Mouse (Mus musculus): Measurements from ENCODE around the gene Dcp1a. TPM values are rescaled to one million over a fixed set of nuclear protein-coding genes. Genes with fewer than 3 reads are reported as not detected.
"Not testable (repeated sequence)": the region's sequence is repeated elsewhere in the genome, so short reads cannot be mapped to it uniquely, and the experiment has no call there.

Gene Dcp1a
- polyA plus RNA-seq, 1 experiment = 81.8 TPM

DNA sequence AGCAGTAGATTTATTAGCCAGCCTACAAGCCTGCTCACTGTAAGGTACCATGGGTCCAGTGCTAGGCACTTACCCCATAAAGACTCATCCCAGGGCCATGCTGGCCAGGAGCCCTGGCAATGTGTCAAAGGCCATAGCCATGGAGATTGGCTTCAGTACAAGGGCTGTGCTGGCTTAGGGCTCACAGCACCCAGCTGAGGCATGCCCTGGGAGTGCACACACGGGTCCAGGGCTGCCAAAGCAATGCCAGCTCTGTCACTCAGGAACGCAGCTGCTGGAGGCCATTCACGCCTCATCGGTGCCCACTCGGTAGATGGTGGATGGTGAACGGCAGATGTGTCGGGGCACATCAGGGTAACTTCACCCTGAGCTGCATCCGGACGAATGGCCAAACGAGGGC is 62.2 kb downstream of the Dcp1a start:
- no peak for DNase-seq
- Histone ChIP-seq H3K27me3 (ENCODE audit: control insufficient read depth, insufficient read depth, low read length) (no peaks in the 10 kb centered on the region), H3K36me3 (ENCODE audit: control insufficient read depth, insufficient read depth, low read length) (no peaks in the 10 kb centered on the region), H3K27ac (ENCODE audit: control insufficient read depth, insufficient read depth, low read length) (no peak overlapping the region), H3K4me3 (ENCODE audit: control insufficient read depth, insufficient read depth, low read length) (no peak overlapping the region), H3K4me1 (replicated peaks; ENCODE audit: control insufficient read depth, insufficient read depth, low read length) (no peaks in the 10 kb centered on the region)
- WGBS = 92% methylated on average over 10 of the region's 10 CpGs
- TF ChIP-seq CTCF (IDR thresholded peaks at IDR 0.05; ENCODE audit: borderline replicate concordance, control insufficient read depth, extremely low read depth, insufficient read depth, low read length, poor library complexity) = no peak
- TF ChIP-seq POLR2A (IDR thresholded peaks at IDR 0.05; ENCODE audit: control insufficient read depth, extremely low read depth, insufficient read depth, low read length, poor library complexity) = no peak

DNA sequence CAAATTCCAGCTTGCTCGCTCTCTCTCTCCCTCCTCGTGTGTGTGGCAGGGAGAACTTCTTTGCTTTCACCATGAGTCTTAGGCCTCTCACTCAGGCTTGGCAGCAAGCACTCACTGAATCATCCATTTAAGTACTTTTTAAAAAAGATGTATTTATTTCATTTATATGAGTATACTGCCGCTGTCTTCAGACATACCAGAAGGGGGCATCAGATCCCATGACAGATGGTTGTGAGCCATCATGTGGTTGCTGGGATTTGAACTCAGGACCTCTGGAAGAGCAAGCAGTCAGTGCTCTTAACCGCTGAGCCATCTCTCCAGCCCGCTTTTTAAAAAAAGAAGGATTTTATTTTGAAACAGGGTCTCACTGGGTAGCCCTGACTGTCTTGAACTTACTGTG is 64.0 kb downstream of the Dcp1a start:
- not testable (repeated sequence) for H3K27ac ChIP-seq (ENCODE audit: control insufficient read depth, insufficient read depth, low read length); H3K36me3 ChIP-seq (ENCODE audit: control insufficient read depth, insufficient read depth, low read length); H3K4me3 ChIP-seq (ENCODE audit: control insufficient read depth, insufficient read depth, low read length); H3K4me1 ChIP-seq (replicated peaks; ENCODE audit: control insufficient read depth, insufficient read depth, low read length); DNase-seq; H3K27me3 ChIP-seq (ENCODE audit: control insufficient read depth, insufficient read depth, low read length)
- WGBS = 98% methylated on average over 5 of the region's 5 CpGs

DNA sequence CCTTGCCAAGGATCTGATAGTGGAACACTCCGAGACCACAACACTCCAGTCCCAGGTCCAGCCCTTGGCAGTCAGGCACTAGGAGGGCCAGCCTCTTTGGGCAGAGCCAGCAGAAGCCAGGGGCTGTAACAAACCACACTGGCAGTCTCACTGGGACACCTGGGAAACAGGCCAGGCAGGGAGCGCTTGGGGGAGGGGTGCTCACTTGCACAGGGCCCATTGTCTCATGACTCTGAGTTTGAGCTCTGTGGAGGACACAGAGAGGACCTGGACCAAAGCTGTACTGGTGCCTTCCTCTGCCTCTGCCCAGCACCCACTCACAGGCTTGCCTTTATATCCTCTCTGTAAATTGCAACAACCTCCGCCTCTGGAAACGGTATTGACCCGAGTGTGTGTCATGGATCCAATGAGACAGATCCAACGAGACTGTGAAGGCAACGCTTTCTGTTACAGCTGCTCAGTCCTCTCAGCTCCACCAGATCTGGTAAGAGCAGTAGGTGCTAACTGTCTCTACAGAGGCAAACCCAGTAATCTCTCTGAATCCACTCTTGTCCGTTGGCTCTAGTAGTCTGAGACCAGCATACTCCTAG is 68.9 kb downstream of the Dcp1a start, which contains the start of gene Tkt:
Tkt (plus strand) TSS at position 229 of the 590 bp plus-strand sequence.
- no peak within 1 kb of the TSS for H3K27ac ChIP-seq (ENCODE audit: control insufficient read depth, insufficient read depth, low read length)
- peak within 1 kb of the TSS; percentile 94 for H3K4me3 ChIP-seq (ENCODE audit: control insufficient read depth, insufficient read depth, low read length)
- no peaks in the 10 kb centered on the region for H3K36me3 ChIP-seq (ENCODE audit: control insufficient read depth, insufficient read depth, low read length)
- no peak for TF ChIP-seq POLR2A (IDR thresholded peaks at IDR 0.05; ENCODE audit: control insufficient read depth, extremely low read depth, insufficient read depth, low read length, poor library complexity)
- TF ChIP-seq CTCF (IDR thresholded peaks at IDR 0.05; ENCODE audit: borderline replicate concordance, control insufficient read depth, extremely low read depth, insufficient read depth, low read length, poor library complexity) = no peak
- no peaks in the 10 kb centered on the region for H3K27me3 ChIP-seq (ENCODE audit: control insufficient read depth, insufficient read depth, low read length)
- H3K4me1 ChIP-seq (replicated peaks; ENCODE audit: control insufficient read depth, insufficient read depth, low read length) = peaks cover 23% of the 10 kb centered on the region
- DNase-seq = peak; percentile 8
- WGBS = 77% methylated on average over 8 of the region's 8 CpGs

DNA sequence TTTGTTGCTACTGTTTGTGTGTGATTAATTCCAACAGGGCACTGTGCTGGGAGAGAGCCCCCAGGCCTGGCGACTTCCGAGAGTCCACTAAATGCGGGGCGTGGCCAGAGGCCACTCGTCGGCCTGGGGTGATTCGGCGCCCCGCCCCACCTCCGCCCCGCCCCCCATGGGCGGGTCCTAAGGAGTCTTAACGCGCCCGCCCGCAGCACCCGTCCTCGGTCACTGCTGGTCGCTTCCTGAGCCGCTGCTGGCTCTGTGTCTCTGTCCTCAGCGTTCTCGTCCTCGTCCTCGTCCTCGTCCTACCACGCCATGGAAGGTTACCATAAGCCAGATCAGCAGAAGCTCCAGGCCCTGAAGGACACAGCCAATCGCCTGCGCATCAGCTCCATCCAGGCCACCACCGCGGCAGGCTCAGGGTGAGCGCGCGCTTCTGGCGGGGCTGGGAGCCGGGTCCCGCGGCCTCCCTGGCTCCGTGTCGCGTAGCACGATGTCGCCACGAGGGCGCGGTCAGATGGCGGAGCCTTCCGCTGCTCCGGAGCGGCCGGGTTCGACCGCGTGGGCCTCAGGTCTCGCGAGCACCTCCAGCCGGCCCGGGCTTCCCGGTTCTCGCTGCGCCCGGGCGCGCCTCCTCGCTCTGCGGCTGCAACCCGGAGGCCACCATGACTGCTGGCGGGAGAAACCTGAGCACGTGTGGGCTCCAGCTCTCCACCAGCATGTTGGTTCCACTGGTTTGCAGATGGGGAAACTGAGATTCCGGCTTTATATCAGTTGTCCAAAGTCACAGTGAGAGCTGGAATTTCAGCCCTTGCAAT is 69.8 kb downstream of the Dcp1a start:
- Histone ChIP-seq H3K27me3 (ENCODE audit: control insufficient read depth, insufficient read depth, low read length) (no peaks in the 10 kb centered on the region), H3K4me3 (ENCODE audit: control insufficient read depth, insufficient read depth, low read length) (peak overlapping the region; percentile 94), H3K27ac (ENCODE audit: control insufficient read depth, insufficient read depth, low read length) (no peak overlapping the region), H3K4me1 (replicated peaks; ENCODE audit: control insufficient read depth, insufficient read depth, low read length) (peaks cover 23% of the 10 kb centered on the region), H3K36me3 (ENCODE audit: control insufficient read depth, insufficient read depth, low read length) (no peaks in the 10 kb centered on the region)
- DNase-seq = peak; percentile 91
- WGBS = under 1% methylated on average over 69 of the region's 69 CpGs
- TF ChIP-seq POLR2A (IDR thresholded peaks at IDR 0.05; ENCODE audit: control insufficient read depth, extremely low read depth, insufficient read depth, low read length, poor library complexity) = peak; percentile 82; the same call in 1 of the 2 replicates
- peak; percentile 32; the same call in 1 of the 2 replicates for TF ChIP-seq CTCF (IDR thresholded peaks at IDR 0.05; ENCODE audit: borderline replicate concordance, control insufficient read depth, extremely low read depth, insufficient read depth, low read length, poor library complexity)

DNA sequence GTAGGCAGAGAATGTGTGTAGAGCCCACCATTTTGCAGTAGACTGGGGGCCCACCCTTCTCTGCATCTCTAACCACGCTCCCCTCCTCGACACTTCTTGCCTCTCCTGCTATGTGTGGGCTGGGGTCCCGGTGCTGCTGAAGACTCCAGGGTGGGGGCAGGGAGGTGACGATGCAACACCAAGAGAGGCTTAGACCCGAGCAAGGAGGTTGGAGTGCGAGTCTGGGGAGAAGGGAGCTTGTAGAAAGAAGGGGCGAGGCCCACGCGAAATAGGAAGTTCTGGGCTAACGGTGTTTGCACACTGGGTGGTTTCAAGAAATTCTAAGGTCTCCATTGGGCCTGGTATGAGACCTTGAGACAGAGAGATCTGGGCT is 70.4 kb downstream of the Dcp1a start:
- peaks cover 23% of the 10 kb centered on the region for H3K4me1 ChIP-seq (replicated peaks; ENCODE audit: control insufficient read depth, insufficient read depth, low read length)
- H3K4me3 ChIP-seq (ENCODE audit: control insufficient read depth, insufficient read depth, low read length) = peak overlapping the region; percentile 94
- DNase-seq = peak; percentile 45
- TF ChIP-seq POLR2A (IDR thresholded peaks at IDR 0.05; ENCODE audit: control insufficient read depth, extremely low read depth, insufficient read depth, low read length, poor library complexity) = no peak
- TF ChIP-seq CTCF (IDR thresholded peaks at IDR 0.05; ENCODE audit: borderline replicate concordance, control insufficient read depth, extremely low read depth, insufficient read depth, low read length, poor library complexity) = no peak
- H3K27me3 ChIP-seq (ENCODE audit: control insufficient read depth, insufficient read depth, low read length) = no peaks in the 10 kb centered on the region
- 1% methylated on average over 10 of the region's 10 CpGs for WGBS
- no peaks in the 10 kb centered on the region for H3K36me3 ChIP-seq (ENCODE audit: control insufficient read depth, insufficient read depth, low read length)
- H3K27ac ChIP-seq (ENCODE audit: control insufficient read depth, insufficient read depth, low read length) = no peak overlapping the region

DNA sequence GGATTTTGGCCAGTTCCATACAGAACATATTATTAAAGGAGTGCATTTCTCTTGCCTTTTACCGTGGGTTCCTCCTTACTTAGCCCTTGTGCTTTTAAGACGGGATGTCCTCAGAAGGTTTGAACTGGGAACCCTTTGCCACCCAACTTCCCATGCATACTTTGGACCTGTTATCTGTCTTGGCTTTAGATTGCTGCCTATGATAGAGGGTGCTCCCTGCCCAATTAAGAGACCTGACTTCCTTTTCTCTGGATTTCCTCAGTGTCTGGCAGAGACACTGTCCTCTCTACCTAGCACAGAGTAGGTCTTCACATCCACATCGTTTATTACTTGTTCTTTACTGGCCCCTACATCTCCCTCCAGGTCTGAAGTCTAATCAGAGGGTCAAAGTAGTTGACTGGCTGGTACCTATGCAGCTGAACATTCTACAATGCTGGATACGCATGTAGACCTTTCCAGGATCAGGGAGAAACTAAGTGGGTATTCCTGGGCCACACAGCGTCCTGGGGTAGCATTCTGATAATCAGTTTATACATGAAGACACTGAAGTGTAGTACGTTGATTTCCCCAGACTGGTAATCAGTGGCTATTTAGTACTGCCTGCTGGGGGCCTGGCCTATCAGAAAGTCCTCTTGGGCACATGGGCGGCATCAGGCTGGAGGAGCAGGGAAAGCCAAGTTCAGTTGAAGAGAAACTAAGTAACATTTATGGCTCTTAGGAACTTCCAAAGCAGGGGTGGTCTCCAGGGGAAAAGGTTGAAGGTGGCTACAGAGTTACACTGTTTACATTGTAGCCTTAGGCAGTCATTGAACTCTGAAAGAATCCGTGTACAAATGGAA is 71.1 kb downstream of the Dcp1a start:
- H3K4me1 ChIP-seq (replicated peaks; ENCODE audit: control insufficient read depth, insufficient read depth, low read length) = peaks cover 23% of the 10 kb centered on the region
- no peak overlapping the region for H3K4me3 ChIP-seq (ENCODE audit: control insufficient read depth, insufficient read depth, low read length)
- TF ChIP-seq POLR2A (IDR thresholded peaks at IDR 0.05; ENCODE audit: control insufficient read depth, extremely low read depth, insufficient read depth, low read length, poor library complexity) = no peak
- no peak for TF ChIP-seq CTCF (IDR thresholded peaks at IDR 0.05; ENCODE audit: borderline replicate concordance, control insufficient read depth, extremely low read depth, insufficient read depth, low read length, poor library complexity)
- no peak for DNase-seq
- no peak overlapping the region for H3K27ac ChIP-seq (ENCODE audit: control insufficient read depth, insufficient read depth, low read length)
- WGBS = 50% methylated on average over 8 of the region's 8 CpGs
- H3K36me3 ChIP-seq (ENCODE audit: control insufficient read depth, insufficient read depth, low read length) = no peaks in the 10 kb centered on the region
- no peaks in the 10 kb centered on the region for H3K27me3 ChIP-seq (ENCODE audit: control insufficient read depth, insufficient read depth, low read length)
